Comparison of ENCODE assay signal across 9 mouse cellular contexts in genomic region chr10:122883823-122884743, GRCm38 (mm10).
DNase-seq lines count a peak whose midpoint lies in the region; ATAC-seq and TF ChIP-seq lines count a peak whose summit lies in the region.
"Had no signal": no experiment of that assay in that cellular context is flagged by ENCODE, and none has a peak within 500 bp of the region (broad histone marks: within the 10 kb centered on the region; RNA-seq: fewer than 3 reads in every experiment).

No protein-coding gene starts in this region.

- H3K4me1 ChIP-seq in embryonic fibroblast, embryonic 13.5 days (ENCODE audit: control insufficient read depth, insufficient read depth, low read length): peaks cover 28% of the 10 kb centered on the region
- H3K4me1 ChIP-seq in heart, embryonic 11.5 days (ENCODE audit: control insufficient read depth, insufficient read depth, low read length): peaks cover 13% of the 10 kb centered on the region
- peaks cover 63% of the 10 kb centered on the region for H3K4me1 ChIP-seq in kidney, embryonic 14.5 days (ENCODE audit: control insufficient read depth, insufficient read depth, low read length)
- peaks cover 35% of the 10 kb centered on the region for H3K4me1 ChIP-seq in limb, embryonic 11.5 days (ENCODE audit: control insufficient read depth, insufficient read depth, low read length)

- DNase-seq in urinary bladder, postnatal 4 days (ENCODE audit: low spot score in 2 of 2): peak; percentile 68 to 74
- DNase-seq in urinary bladder, postnatal 36 days (ENCODE audit: low spot score in 2 of 2): no peak
- peak; percentile 65 for DNase-seq in limb, embryonic 11.5 days (ENCODE audit: low spot score)
- peak; percentile 89 for DNase-seq in retina, embryonic 14.5 days (ENCODE audit: low spot score)

- TF ChIP-seq POLR2A in embryonic fibroblast, embryonic 13.5 days (IDR thresholded peaks at IDR 0.05; ENCODE audit: low read depth, low read length): 0 out of 2 replicates have a peak, but pooled peaks have one; percentile 4

- 31% methylated on average over 15 of the region's 15 CpGs for WGBS in heart, embryonic 11.5 days (ENCODE audit: insufficient replicate concordance)
- WGBS in kidney, embryonic 14.5 days: 15% methylated on average over 15 of the region's 15 CpGs
- WGBS in limb, embryonic 11.5 days: 32% methylated on average over 15 of the region's 15 CpGs

- no peaks in the 10 kb centered on the region for H3K27me3 ChIP-seq in heart, embryonic 11.5 days (ENCODE audit: control insufficient read depth, insufficient read depth, low read length)
- no peaks in the 10 kb centered on the region for H3K27me3 ChIP-seq in kidney, embryonic 14.5 days (ENCODE audit: control insufficient read depth, insufficient read depth, low read length)
- H3K27me3 ChIP-seq in limb, embryonic 11.5 days (ENCODE audit: control insufficient read depth, insufficient read depth, low read length): no peaks in the 10 kb centered on the region
- H3K27me3 ChIP-seq: megakaryocyte, embryonic 14.5 days had no signal

- TF ChIP-seq CTCF in embryonic fibroblast, embryonic 13.5 days (IDR thresholded peaks at IDR 0.05; ENCODE audit: borderline replicate concordance, insufficient read depth, low read length): no peak

- H3K4me2 ChIP-seq in heart, embryonic 11.5 days: 0 out of 2 replicates have a peak overlapping the region, but pooled peaks have one; percentile 1
- no peak overlapping the region for H3K4me2 ChIP-seq in kidney, embryonic 14.5 days (replicated peaks; ENCODE audit: low read depth, low read length)
- no peak overlapping the region for H3K4me2 ChIP-seq in limb, embryonic 11.5 days (ENCODE audit: low read depth, severe bottlenecking)

- ATAC-seq in heart, embryonic 11.5 days (replicated peaks; ENCODE audit: insufficient number of reproducible peaks, low FRiP score, low TSS enrichment): no peak
- ATAC-seq in kidney, embryonic 14.5 days (ENCODE audit: low FRiP score, low TSS enrichment): peak; percentile 43
- no peak; the same call in 1 of the 2 replicates for ATAC-seq in limb, embryonic 11.5 days (ENCODE audit: insufficient number of reproducible peaks, low FRiP score, low TSS enrichment, low read depth)
- ATAC-seq in erythroblast, adult 5-6 weeks (replicated peaks; ENCODE audit: low FRiP score, poor library complexity, severe bottlenecking): no peak

- H3K27ac ChIP-seq in embryonic fibroblast, embryonic 13.5 days (ENCODE audit: insufficient read depth, low read length): peak overlapping the region; percentile 72
- H3K27ac ChIP-seq in heart, embryonic 11.5 days (ENCODE audit: low read depth, low read length): peak overlapping the region; percentile 54; the same call in 1 of the 2 replicates
- H3K27ac ChIP-seq in kidney, embryonic 14.5 days (ENCODE audit: low read depth, low read length): peak overlapping the region; percentile 83
- peak overlapping the region; percentile 71; the same call in 1 of the 2 replicates for H3K27ac ChIP-seq in limb, embryonic 11.5 days (replicated peaks; ENCODE audit: low read depth, low read length)

- no peak overlapping the region for H3K4me3 ChIP-seq in embryonic fibroblast, embryonic 13.5 days (ENCODE audit: insufficient read depth, low read length)
- H3K4me3 ChIP-seq in heart, embryonic 11.5 days (ENCODE audit: low read depth, low read length): no peak overlapping the region
- no peak overlapping the region for H3K4me3 ChIP-seq in kidney, embryonic 14.5 days (ENCODE audit: low read length)
- no peak overlapping the region for H3K4me3 ChIP-seq in limb, embryonic 11.5 days (ENCODE audit: low read depth, low read length)
- H3K4me3 ChIP-seq: megakaryocyte, embryonic 14.5 days had no signal

- H3K9ac ChIP-seq in heart, embryonic 11.5 days (ENCODE audit: low read depth, low read length): peak overlapping the region; percentile 58; the same call in 1 of the 2 replicates
- H3K9ac ChIP-seq in kidney, embryonic 14.5 days (ENCODE audit: low read depth, low read length): peak overlapping the region; percentile 25
- peak overlapping the region; percentile 1; the same call in 1 of the 2 replicates for H3K9ac ChIP-seq in limb, embryonic 11.5 days (ENCODE audit: low read length)

- H3K9me3 ChIP-seq in heart, embryonic 11.5 days (replicated peaks; ENCODE audit: control insufficient read depth, low read length): no peaks in the 10 kb centered on the region
- H3K9me3 ChIP-seq in kidney, embryonic 14.5 days (ENCODE audit: control insufficient read depth, low read length): no peaks in the 10 kb centered on the region
- H3K9me3 ChIP-seq in limb, embryonic 11.5 days (ENCODE audit: control insufficient read depth, low read length): no peaks in the 10 kb centered on the region
- H3K9me3 ChIP-seq: megakaryocyte, embryonic 14.5 days had no signal

- no peaks in the 10 kb centered on the region for H3K36me3 ChIP-seq in heart, embryonic 11.5 days (ENCODE audit: control insufficient read depth, insufficient read depth, low read length)
- no peaks in the 10 kb centered on the region for H3K36me3 ChIP-seq in kidney, embryonic 14.5 days (ENCODE audit: control insufficient read depth, insufficient read depth, low read length)
- no peaks in the 10 kb centered on the region for H3K36me3 ChIP-seq in limb, embryonic 11.5 days (ENCODE audit: control insufficient read depth, insufficient read depth, low read length)

Comparison
In these comparisons a context has a peak if more than half of its experiments do, and no peak if none do; other contexts are left out.
1. DNase-seq: peak in urinary bladder, postnatal 4 days (2 of 2), limb, embryonic 11.5 days (single experiment) and retina, embryonic 14.5 days (single experiment); none in urinary bladder, postnatal 36 days (0 of 2).
2. H3K9ac ChIP-seq: peak in every context shown above with its lines; median percentile 58 in heart, embryonic 11.5 days; 25 in kidney, embryonic 14.5 days; 1 in limb, embryonic 11.5 days.
3. Peak in every context shown above with its lines, with median percentiles within 50 percentile points of each other: H3K27ac ChIP-seq.